Mouse (Mus musculus) G1E (cell line): ENCODE data around the gene Bid.

Experiments
- CTCF ChIP-seq: IDR thresholded peaks from 2 replicates; pipeline ENCODE4 v1.5.1; 2012; ENCODE audit warnings: low read depth, low read length, inconsistent platforms, mixed read lengths
- TAL1 ChIP-seq: conservative IDR thresholded peaks from 2 replicates; pipeline ENCODE4 v1.6.1; 2012; ENCODE audit warnings: low read depth, low read length, inconsistent platforms, mixed read lengths

DNA sequence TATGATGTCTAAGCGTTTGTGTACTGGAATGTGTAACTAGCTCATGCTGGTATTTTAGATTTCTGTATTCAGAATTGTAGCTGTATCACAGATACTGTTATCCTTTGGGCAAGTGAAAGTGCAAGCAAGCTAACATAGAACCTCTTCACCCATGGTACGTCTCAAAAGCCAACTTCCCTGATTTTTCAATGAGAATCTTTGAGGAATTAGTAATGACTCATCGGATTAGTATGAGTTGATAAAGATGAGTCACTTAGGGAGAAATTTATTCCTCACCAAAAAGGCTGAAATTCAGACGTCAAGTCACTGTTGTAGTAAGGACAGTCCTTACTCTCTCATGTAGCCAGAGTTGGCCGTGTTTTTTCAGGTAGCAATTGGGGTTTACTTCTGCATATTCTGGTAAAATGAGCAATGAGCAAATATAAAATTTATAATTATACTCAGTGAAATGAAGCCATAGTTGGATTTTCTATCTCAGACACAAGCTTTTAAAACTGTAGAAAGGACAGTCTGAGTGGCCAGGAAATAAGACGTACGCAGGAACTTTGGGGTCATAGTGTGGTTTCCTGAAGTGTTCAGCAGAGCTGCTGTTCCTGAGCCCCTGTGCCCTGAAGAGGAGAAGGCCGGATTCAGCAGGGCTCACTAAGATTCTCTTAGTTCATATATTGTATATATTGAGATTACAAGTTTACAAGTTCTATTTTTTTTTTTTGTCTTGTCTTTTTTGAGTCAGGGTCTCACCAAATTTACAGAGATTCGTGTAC is 50.4 kb downstream of the Bid start:
- no peak for TF ChIP-seq CTCF
- no peak for TF ChIP-seq TAL1
